Mouse (Mus musculus): ENCODE data around the gene Synrg.

GRCm38 (mm10) chr11:84063631-84064209, 99.5 kb downstream of the Synrg start:
- TF ChIP-seq CTCF (IDR thresholded peaks at IDR 0.05; ENCODE audit: low read depth) = no peak
- no peak for TF ChIP-seq EP300 (IDR thresholded peaks at IDR 0.05; ENCODE audit: low read depth)

Data from liver, postnatal 0 days (tissue).